Mouse (Mus musculus): ENCODE measurements around the gene Hfe2.

DNA sequence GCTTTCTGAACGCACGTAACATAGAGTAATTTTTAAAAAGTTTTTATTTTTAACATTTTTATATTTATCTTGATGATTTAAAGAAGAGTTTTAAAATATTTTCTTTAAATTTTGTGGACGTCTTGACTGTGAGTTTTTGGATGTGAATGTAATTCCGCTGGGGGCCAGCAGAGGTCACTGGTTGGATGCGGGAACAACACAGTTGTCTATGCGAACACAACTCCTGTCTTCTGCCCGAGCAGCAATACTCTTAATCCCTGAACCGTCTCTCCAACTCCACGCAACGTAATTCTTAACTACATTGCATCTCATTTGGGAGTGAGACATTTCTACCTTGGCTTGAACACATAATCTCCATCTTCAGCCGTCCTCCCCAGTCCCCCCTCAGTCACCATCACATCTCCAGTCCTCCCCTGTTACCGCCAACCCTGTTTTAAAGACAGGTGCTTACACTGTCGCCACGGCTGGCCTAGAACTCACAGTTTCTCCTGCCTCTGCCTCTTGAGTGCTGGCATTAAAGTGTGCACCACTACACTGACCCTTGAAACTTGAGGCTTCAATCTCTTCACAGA, 22.5 kb downstream of the Hfe2 start:
- TF ChIP-seq CTCF (IDR thresholded peaks at IDR 0.05; ENCODE audit: low read depth, low read length) (peak; percentile 53), GATA1 (IDR thresholded peaks at IDR 0.05; ENCODE audit: borderline replicate concordance, low read length) (no peak), TAL1 (conservative IDR thresholded peaks at IDR 0.05; ENCODE audit: low read depth, low read length) (no peak), GATA2 (IDR thresholded peaks at IDR 0.05; ENCODE audit: borderline replicate concordance, low read depth, low read length) (no peak)

Measured in G1E (cell line).